Mouse (Mus musculus) limb, embryonic 14.5 days (tissue): ENCODE results near the gene Fam214a. TPM values are rescaled to one million over a fixed set of nuclear protein-coding genes. Genes with fewer than 3 reads are reported as not detected.
A peak's percentile ranks its signal among the peaks of the same experiment; 100 is the strongest.

Experiments used
- ATAC-seq: fragments of 200-750 bp; cut with Nextera tagmentation; 2 replicates; pipeline ENCODE4 v1.8.0; 2017; ENCODE audit warnings: low read depth, moderate number of reproducible peaks, moderate TSS enrichment; ENCODE audit not compliant: low FRiP score
- DNase-seq: peaks from one replicate; pipeline ENCODE4 v3.0.0-alpha.2; 2015; ENCODE audit warnings: low spot score
- H3K27ac ChIP-seq: fragments of 300-500 bp; sonication (generic); replicated peaks from 2 replicates; pipeline ENCODE4 v1.5.1; 2014; ENCODE audit warnings: low read depth, mild to moderate bottlenecking, low read length, moderate library complexity, mixed read lengths
- H3K27me3 ChIP-seq: fragments of 300-500 bp; sonication (generic); 2 replicates; pipeline ENCODE4 v1.6.1; 2014; ENCODE audit warnings: low read length, mixed read lengths; ENCODE audit not compliant: control insufficient read depth, insufficient read depth
- H3K36me3 ChIP-seq: fragments of 300-500 bp; sonication (generic); 2 replicates; pipeline ENCODE4 v1.6.1; 2014; ENCODE audit warnings: mild to moderate bottlenecking, low read length, moderate library complexity, mixed read lengths; ENCODE audit not compliant: control insufficient read depth, insufficient read depth
- H3K4me1 ChIP-seq: fragments of 300-500 bp; sonication (generic); 2 replicates; pipeline ENCODE4 v1.6.1; 2014; ENCODE audit warnings: antibody characterized with exemption, low read length, mixed read lengths; ENCODE audit not compliant: control insufficient read depth, insufficient read depth
- H3K4me2 ChIP-seq: fragments of 300-500 bp; sonication (generic); replicated peaks from 2 replicates; pipeline ENCODE4 v1.6.1; 2014; ENCODE audit warnings: low read depth, mild to moderate bottlenecking, low read length, moderate library complexity; ENCODE audit not compliant: severe bottlenecking
- H3K4me3 ChIP-seq: fragments of 300-500 bp; sonication (generic); replicated peaks from 2 replicates; pipeline ENCODE4 v1.5.1; 2014; ENCODE audit warnings: low read length
- H3K9ac ChIP-seq: fragments of 300-500 bp; sonication (generic); 2 replicates; pipeline ENCODE4 v1.6.1; 2014; ENCODE audit warnings: mild to moderate bottlenecking, low read depth, low read length, moderate library complexity; ENCODE audit not compliant: severe bottlenecking
- H3K9me3 ChIP-seq: fragments of 300-500 bp; sonication (generic); 2 replicates; pipeline ENCODE4 v1.6.1; 2016; ENCODE audit warnings: low read length; ENCODE audit not compliant: control insufficient read depth
- POLR2A ChIP-seq: fragments of 200-500 bp; IDR thresholded peaks from 2 replicates; pipeline ENCODE4 v1.8.0; 2012; ENCODE audit warnings: inconsistent platforms, mild to moderate bottlenecking, moderate library complexity, borderline replicate concordance; ENCODE audit not compliant: insufficient read depth, insufficient read length; ENCODE audit errors: extremely low read depth
- WGBS: fragments of 180-500 bp; shearing (Covaris S2); extraction: QIAGEN DNeasy Blood & Tissue Kit; methylation state at CpG from one replicate; pipeline ENCODE4 v1.1.7; 2014; 5-methylcytosine and 5-hydroxymethylcytosine counted together
- polyA plus RNA-seq, 2 experiments: library from polyadenylated mRNA; depleted of rRNA in 1 of 2; stranded (reverse) in 1 of 2; unstranded in 1 of 2; fragments of >200 nt; fragmentation: Nextera tagmentation in 1 of 2; extraction: Ambion mirVana in 1 of 2; gene quantifications; 2 replicates each; pipeline versions ENCODE4 v1.2.1 to v1.2.3; 2012 to 2014

Fam214a gene
- polyA plus RNA-seq, 2 experiments = 9.6 to 10.7 TPM

DNA sequence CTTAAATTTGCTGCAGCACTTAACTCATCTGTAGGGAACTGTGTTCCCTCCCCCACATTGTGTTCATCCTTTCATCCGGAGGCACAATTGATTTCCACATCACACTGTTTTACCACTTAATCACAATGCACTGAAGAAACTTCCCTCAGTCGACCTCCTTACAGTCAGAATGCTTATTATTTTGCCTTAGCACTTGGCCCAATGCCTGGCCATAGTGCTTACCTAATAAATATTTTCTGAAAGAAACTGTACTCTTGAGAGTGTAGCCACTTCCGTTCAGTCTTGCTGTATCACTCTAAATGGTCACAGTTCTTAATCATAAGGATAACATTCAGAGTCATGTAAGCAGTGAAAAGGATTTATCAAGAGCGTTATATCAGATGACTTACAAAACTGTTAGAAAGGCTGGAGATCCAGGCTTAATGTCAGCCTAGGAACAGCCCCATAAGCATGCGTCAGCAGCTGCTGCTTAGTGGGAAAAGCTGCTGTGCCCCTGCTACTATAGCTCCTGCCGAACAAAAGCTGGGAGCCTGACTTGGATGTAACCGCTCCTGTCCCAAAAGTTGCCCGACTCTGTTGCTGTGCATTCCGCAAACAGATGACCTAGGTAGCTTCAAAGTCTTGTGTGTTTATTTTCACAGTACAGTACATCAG is 112.1 kb downstream of the Fam214a start:
- no peak overlapping the region for H3K4me3 ChIP-seq
- peak overlapping the region; percentile 15; the same call in 1 of the 2 replicates for H3K27ac ChIP-seq

DNA sequence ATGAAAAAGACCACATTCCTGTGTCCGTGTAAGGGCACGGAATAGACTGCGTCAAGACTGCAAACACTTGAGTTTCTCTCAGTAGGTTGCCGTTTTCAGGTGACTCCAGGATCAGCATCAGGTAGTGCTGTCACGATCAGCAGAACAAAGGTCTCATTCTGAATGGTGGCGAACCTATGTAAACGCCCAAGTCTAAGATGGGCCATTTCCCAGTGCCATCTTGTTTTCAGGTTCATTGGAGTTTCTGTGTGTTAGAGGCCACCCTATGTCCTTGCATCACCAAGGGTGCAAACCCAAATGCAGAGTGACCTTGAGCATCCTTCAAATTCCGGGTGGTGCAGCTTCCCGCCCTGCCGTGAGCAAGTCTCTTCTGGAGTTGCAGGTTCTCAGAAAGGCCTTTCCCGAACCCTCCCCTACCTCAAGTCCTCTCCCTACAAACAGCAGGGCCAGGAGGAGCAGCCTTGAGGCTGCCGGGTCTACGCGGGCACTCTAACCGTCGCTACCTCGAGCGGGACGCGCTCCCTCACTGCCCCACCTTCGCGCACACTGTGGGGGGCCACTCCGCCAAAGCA is 117.9 kb downstream of the Fam214a start, which contains the start of gene Myo5a:
Gene Myo5a, plus strand, starts transcription at position 559 of the 572 bp plus-strand sequence.
- 23% methylated on average over 22 of the region's 23 CpGs for WGBS
- Histone ChIP-seq H3K9me3 (no peaks in the 10 kb centered on the region), H3K4me2 (peak within 1 kb of the TSS; percentile 85), H3K27me3 (no peaks in the 10 kb centered on the region), H3K27ac (peak within 1 kb of the TSS; percentile 92), H3K4me3 (peak within 1 kb of the TSS; percentile 82), H3K4me1 (peaks cover 4% of the 10 kb centered on the region; the same call in 1 of the 2 replicates), H3K9ac (peak within 1 kb of the TSS; percentile 88), H3K36me3 (no peaks in the 10 kb centered on the region)
- DNase-seq = no peak
- TF ChIP-seq POLR2A = no peak
- ATAC-seq = peak; percentile 36; the same call in 1 of the 2 replicates

More for the DNA sequence above, 112.1 kb downstream of the Fam214a start:
- Histone ChIP-seq H3K4me1 (0 out of 2 replicates have a peak, but pooled peaks cover 8% of the 10 kb centered on the region), H3K36me3 (no peaks in the 10 kb centered on the region; the same call in 1 of the 2 replicates), H3K4me2 (no peak overlapping the region), H3K9me3 (no peaks in the 10 kb centered on the region), H3K9ac (no peak overlapping the region), H3K27me3 (no peaks in the 10 kb centered on the region)
- ATAC-seq (peak; percentile 76), DNase-seq (peak; percentile 81)
- TF ChIP-seq POLR2A = no peak
- 60% methylated on average over 9 of the region's 9 CpGs for WGBS

- H3K4me2 ChIP-seq = peak overlapping the region; percentile 85
- ATAC-seq (peak; percentile 95), DNase-seq (peak; percentile 70)
- peak overlapping the region; percentile 88 for H3K9ac ChIP-seq
- peak overlapping the region; percentile 92 for H3K27ac ChIP-seq
- no peaks in the 10 kb centered on the region for H3K9me3 ChIP-seq
- TF ChIP-seq POLR2A = 0 out of 2 replicates have a peak, but pooled peaks have one; percentile 52
- H3K36me3 ChIP-seq = no peaks in the 10 kb centered on the region
- H3K4me1 ChIP-seq = peaks cover 4% of the 10 kb centered on the region; the same call in 1 of the 2 replicates
- peak overlapping the region; percentile 82 for H3K4me3 ChIP-seq
- no peaks in the 10 kb centered on the region for H3K27me3 ChIP-seq
- under 1% methylated on average over 45 of the region's 92 CpGs for WGBS
Measured at GRCm38 (mm10) chr9:75071029-75071705, 118.5 kb downstream of the Fam214a start.

DNA sequence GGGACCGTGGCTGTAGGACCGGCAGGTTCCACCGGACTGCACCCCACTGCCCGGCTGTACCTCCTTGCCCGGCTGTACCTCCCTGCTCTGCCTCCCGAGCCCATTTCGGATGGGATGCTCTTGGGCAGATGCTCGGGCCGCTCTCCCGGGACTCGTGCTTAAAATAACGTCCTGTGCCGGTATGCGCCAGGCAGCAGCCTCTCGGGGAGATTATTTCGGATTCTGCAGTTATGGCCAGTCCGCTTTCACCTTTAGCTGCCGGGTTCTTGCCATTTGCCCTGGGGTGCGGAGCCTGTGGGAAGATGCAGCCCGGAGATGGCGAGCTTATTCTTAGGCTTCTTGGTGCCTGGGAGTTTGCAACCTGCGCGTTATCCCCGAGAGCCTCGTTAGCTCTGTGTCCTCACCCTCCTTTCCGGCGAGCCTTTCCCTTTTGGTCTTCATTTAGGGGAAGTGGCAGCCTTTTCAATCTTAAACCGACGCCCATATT is 119.1 kb downstream of the Fam214a start:
- TF ChIP-seq POLR2A = no peak
- no peaks in the 10 kb centered on the region for H3K9me3 ChIP-seq
- H3K36me3 ChIP-seq = no peaks in the 10 kb centered on the region
- H3K27me3 ChIP-seq = no peaks in the 10 kb centered on the region
- H3K4me3 ChIP-seq = peak overlapping the region; percentile 82
- peak overlapping the region; percentile 88 for H3K9ac ChIP-seq
- WGBS = under 1% methylated on average over 28 of the region's 29 CpGs
- ATAC-seq (peak; percentile 8; the same call in 1 of the 2 replicates), DNase-seq (peak; percentile 15)
- peak overlapping the region; percentile 92 for H3K27ac ChIP-seq
- H3K4me2 ChIP-seq = peak overlapping the region; percentile 85
- H3K4me1 ChIP-seq = peaks cover 4% of the 10 kb centered on the region; the same call in 1 of the 2 replicates

DNA sequence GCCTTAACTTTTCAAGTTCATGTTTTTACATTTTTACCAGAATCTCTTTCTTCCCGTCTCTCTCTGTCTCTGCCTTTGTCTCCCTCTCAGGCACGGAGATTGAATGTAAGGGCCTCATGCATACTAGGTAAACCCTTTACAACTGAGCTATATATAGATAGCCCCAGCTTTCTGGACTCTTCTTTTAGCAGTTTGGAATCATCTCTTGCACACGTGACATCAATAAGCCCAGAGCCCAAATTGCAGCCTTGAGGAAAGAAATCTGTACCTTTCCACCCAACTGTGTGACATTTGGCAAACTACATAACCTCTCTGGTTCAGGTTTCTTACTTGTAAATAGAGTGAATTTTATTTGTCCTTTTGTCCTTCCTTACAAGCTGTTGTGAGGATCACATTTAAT is 119.7 kb downstream of the Fam214a start:
- H3K36me3 ChIP-seq = no peaks in the 10 kb centered on the region
- no peak overlapping the region for H3K27ac ChIP-seq
- peak overlapping the region; percentile 82 for H3K4me3 ChIP-seq
- WGBS = 31% methylated on average over 3 of the region's 3 CpGs
- TF ChIP-seq POLR2A = no peak
- ATAC-seq (no peak), DNase-seq (no peak)
- peaks cover 4% of the 10 kb centered on the region; the same call in 1 of the 2 replicates for H3K4me1 ChIP-seq
- no peaks in the 10 kb centered on the region for H3K9me3 ChIP-seq
- H3K4me2 ChIP-seq = peak overlapping the region; percentile 85
- no peaks in the 10 kb centered on the region for H3K27me3 ChIP-seq
- no peak overlapping the region for H3K9ac ChIP-seq
